Mouse (Mus musculus) layer of hippocampus, adult 2 months (tissue): ENCODE results near the gene Fam45a. TPM values are rescaled to one million over a fixed set of nuclear protein-coding genes. Genes with fewer than 3 reads are reported as not detected.

Source experiments
- DNase-seq, 2 experiments: peaks; one replicate each; pipeline ENCODE4 v3.0.0; 2022; ENCODE audit warnings: low spot score in 2 of 2
- H3K27ac ChIP-seq: fragments of 200-600 bp; 2 replicates; pipeline ENCODE4 v1.8.1; 2022
- H3K4me3 ChIP-seq: fragments of 200-600 bp; 2 replicates; pipeline ENCODE4 v1.8.1; 2022; ENCODE audit warnings: mild to moderate bottlenecking
- CTCF ChIP-seq: fragments of 200-600 bp; conservative IDR thresholded peaks from 2 replicates; pipeline ENCODE4 v1.8.1; 2022; ENCODE audit warnings: antibody characterized with exemption, mild to moderate bottlenecking, moderate library complexity
- long read RNA-seq, 2 experiments: library from polyadenylated mRNA; stranded (forward); transcript quantifications; one replicate each; pipeline ENCODE4 v2.0.0; 2021; ENCODE audit warnings: borderline mapping rate in 2 of 2
- total RNA-seq, 2 experiments: library from RNA; stranded (reverse); gene quantifications; 2 replicates each; pipeline ENCODE4 v1.2.3; 2021

The Fam45a gene
- total RNA-seq, result 10 to 100 TPM; 42.7 to 47.7 TPM
- long read RNA-seq, experiment 1, transcript Fam45a-202 (8 exons, 2,267 nt), result major isoform, 10 of 41 reads
- long read RNA-seq, experiment 1, transcript Fam45a-201 (9 exons, 2,307 nt), result major isoform, 10 of 41 reads
- long read RNA-seq, experiment 1, partial matches to known transcripts, result 1 of 41 reads
- long read RNA-seq, experiment 1, other reads (novel, unspliced or antisense), result 20 of 41 reads
- long read RNA-seq, experiment 2, transcript Fam45a-202 (8 exons, 2,267 nt), result major isoform, 29 of 78 reads
- long read RNA-seq, experiment 2, transcript Fam45a-201 (9 exons, 2,307 nt), result minor isoform, 21 of 78 reads
- long read RNA-seq, experiment 2, partial matches to known transcripts, result 2 of 78 reads
- long read RNA-seq, experiment 2, other reads (novel, unspliced or antisense), result 26 of 78 reads

GRCm38 (mm10) chr19:60811098-60812035 is at the start of gene Fam45a:
Fam45a (plus strand) TSS chr19:60811585.
- DNase-seq, result peak; percentile 91 to 92
- H3K27ac ChIP-seq, result peak within 1 kb of the TSS; percentile 94
- H3K4me3 ChIP-seq, result peak within 1 kb of the TSS; percentile 89
- TF ChIP-seq CTCF, result peak; percentile 88

- Histone ChIP-seq H3K4me3 (no peak overlapping the region), H3K27ac (no peak overlapping the region)
- no peak for TF ChIP-seq CTCF
- no peak for DNase-seq
Measured at GRCm38 (mm10) chr19:60773366-60773765, 38.0 kb upstream of the Fam45a start.

- no peak for DNase-seq
- no peak for TF ChIP-seq CTCF
- no peak overlapping the region for H3K27ac ChIP-seq
- H3K4me3 ChIP-seq, result no peak overlapping the region
Measured at GRCm38 (mm10) chr19:60782034-60782433, 29.4 kb upstream of the Fam45a start.

- DNase-seq, result no peak
- no peak overlapping the region for H3K4me3 ChIP-seq
- no peak overlapping the region for H3K27ac ChIP-seq
- TF ChIP-seq CTCF, result no peak
Measured at GRCm38 (mm10) chr19:60784712-60785111, 26.7 kb upstream of the Fam45a start.

- no peak overlapping the region for H3K4me3 ChIP-seq
- no peak overlapping the region for H3K27ac ChIP-seq
- no peak for TF ChIP-seq CTCF
- DNase-seq, result no peak
Measured at GRCm38 (mm10) chr19:60787465-60788150, 23.8 kb upstream of the Fam45a start.

GRCm38 (mm10) chr19:60788214-60788960 is 23.0 kb upstream of the Fam45a start:
- H3K27ac ChIP-seq, result no peak overlapping the region
- peak overlapping the region; percentile 98 for H3K4me3 ChIP-seq
- TF ChIP-seq CTCF, result no peak
- DNase-seq, result no peak

- no peak for DNase-seq
- H3K4me3 ChIP-seq, result peak overlapping the region; percentile 98
- TF ChIP-seq CTCF, result no peak
- peak overlapping the region; percentile 98 for H3K27ac ChIP-seq
Measured at GRCm38 (mm10) chr19:60789452-60789851, 21.9 kb upstream of the Fam45a start.

GRCm38 (mm10) chr19:60789919-60790506 is 21.4 kb upstream of the Fam45a start:
- H3K27ac ChIP-seq, result peak overlapping the region; percentile 98
- TF ChIP-seq CTCF, result no peak
- H3K4me3 ChIP-seq, result peak overlapping the region; percentile 98
- peak in 1 of 2 experiments; percentile 49 for DNase-seq

GRCm38 (mm10) chr19:60790551-60791161 is 20.7 kb upstream of the Fam45a start, which contains the start of gene Eif3a:
Eif3a (minus strand) TSS chr19:60790658.
- H3K27ac ChIP-seq, result peak within 1 kb of the TSS; percentile 98
- peak; percentile 93 to 96 for DNase-seq
- H3K4me3 ChIP-seq, result peak within 1 kb of the TSS; percentile 98
- TF ChIP-seq CTCF, result peak; percentile 43

- DNase-seq, result no peak
- Histone ChIP-seq H3K4me3 (peak overlapping the region; percentile 98), H3K27ac (peak overlapping the region; percentile 98)
- no peak for TF ChIP-seq CTCF
Measured at GRCm38 (mm10) chr19:60791164-60791563, 20.2 kb upstream of the Fam45a start.

GRCm38 (mm10) chr19:60793170-60793707 is 18.1 kb upstream of the Fam45a start:
- DNase-seq, result no peak
- no peak overlapping the region for H3K27ac ChIP-seq
- TF ChIP-seq CTCF, result no peak
- no peak overlapping the region for H3K4me3 ChIP-seq
